Mouse (Mus musculus) neural tube, embryonic 14.5 days (tissue): ENCODE measurements around the gene Tenm4. TPM values are rescaled to one million over a fixed set of nuclear protein-coding genes. Genes with fewer than 3 reads are reported as not detected.
A peak's percentile ranks its signal among the peaks of the same experiment; 100 is the strongest.

Source experiments
- ATAC-seq: fragments of 200-750 bp; cut with Nextera tagmentation; 2 replicates; pipeline ENCODE4 v1.8.0; 2017; ENCODE audit warnings: low read depth, mild to moderate bottlenecking, moderate TSS enrichment, moderate library complexity
- H3K27ac ChIP-seq: fragments of 300-500 bp; sonication (generic); 2 replicates; pipeline ENCODE4 v1.5.1; 2014; ENCODE audit warnings: low read depth, mild to moderate bottlenecking, control low read depth, low read length, moderate library complexity, mixed read lengths
- H3K27me3 ChIP-seq: fragments of 300-500 bp; sonication (generic); 2 replicates; pipeline ENCODE4 v1.6.1; 2014; ENCODE audit warnings: low read length; ENCODE audit not compliant: control insufficient read depth, insufficient read depth
- H3K36me3 ChIP-seq: fragments of 300-500 bp; sonication (generic); 2 replicates; pipeline ENCODE4 v1.6.1; 2014; ENCODE audit warnings: low read length, mixed read lengths; ENCODE audit not compliant: control insufficient read depth, insufficient read depth
- H3K4me1 ChIP-seq: fragments of 300-500 bp; sonication (generic); 2 replicates; pipeline ENCODE4 v1.6.1; 2014; ENCODE audit warnings: low read length; ENCODE audit not compliant: control insufficient read depth, insufficient read depth
- H3K4me2 ChIP-seq: fragments of 300-500 bp; sonication (generic); 2 replicates; pipeline ENCODE4 v1.6.1; 2014; ENCODE audit warnings: mild to moderate bottlenecking, low read depth, low read length, control low read depth
- H3K4me3 ChIP-seq: fragments of 300-500 bp; sonication (generic); 2 replicates; pipeline ENCODE4 v1.5.1; 2014; ENCODE audit warnings: low read depth, low read length, control low read depth, mixed read lengths
- H3K9ac ChIP-seq: fragments of 300-500 bp; sonication (generic); replicated peaks from 2 replicates; pipeline ENCODE4 v1.6.1; 2014; ENCODE audit warnings: low read depth, mild to moderate bottlenecking, control low read depth, low read length, mixed read lengths
- H3K9me3 ChIP-seq: fragments of 300-500 bp; sonication (generic); 2 replicates; pipeline ENCODE4 v1.6.1; 2016; ENCODE audit warnings: low read length; ENCODE audit not compliant: control insufficient read depth
- WGBS: fragments of 180-500 bp; shearing (Covaris S2); extraction: QIAGEN DNeasy Blood & Tissue Kit; methylation state at CpG from one replicate; pipeline ENCODE4 v1.1.7; 2014; 5-methylcytosine and 5-hydroxymethylcytosine counted together
- polyA plus RNA-seq: library from polyadenylated mRNA; unstranded; fragments of >200 nt; fragmentation: Nextera tagmentation; extraction: Ambion mirVana; gene quantifications from 2 replicates; pipeline ENCODE4 v1.2.1, GENCODE M21; 2014

The Tenm4 gene
- polyA plus RNA-seq, 1 experiment from 2014 or later = 54.8 TPM

DNA sequence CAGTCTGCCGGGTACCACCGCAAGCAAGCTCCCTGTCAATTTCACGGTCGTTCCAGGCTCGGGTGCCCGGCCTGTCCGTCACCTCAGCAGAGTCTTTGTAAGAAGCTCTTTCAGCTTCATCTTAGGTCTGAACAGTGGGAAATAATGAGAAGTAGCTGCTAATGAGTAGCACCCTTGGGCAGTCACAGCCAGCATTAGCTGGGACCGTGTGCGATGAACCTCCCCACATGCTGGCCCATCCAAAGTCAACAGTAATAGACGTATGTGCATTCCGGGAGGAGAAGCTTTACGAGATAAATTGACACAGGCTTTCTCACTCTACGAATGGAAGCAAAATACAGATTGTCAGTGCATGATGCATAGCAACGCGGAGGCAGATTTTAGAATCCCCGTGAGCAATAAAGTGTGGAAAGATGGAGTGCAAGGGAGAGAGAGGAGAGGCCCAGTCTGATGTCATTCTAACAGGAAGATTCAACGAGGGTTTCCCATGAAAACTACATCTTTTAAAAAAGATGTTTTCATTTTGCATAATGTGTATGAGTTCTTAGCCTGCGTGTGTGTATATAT, 716.1 kb downstream of the Tenm4 start:
- Histone ChIP-seq H3K27me3 (no peaks in the 10 kb centered on the region), H3K4me2 (no peak overlapping the region), H3K27ac (0 out of 2 replicates have a peak overlapping the region, but pooled peaks have one; percentile 4), H3K9ac (no peak overlapping the region), H3K4me3 (no peak overlapping the region), H3K9me3 (no peaks in the 10 kb centered on the region), H3K36me3 (no peaks in the 10 kb centered on the region), H3K4me1 (peaks cover 22% of the 10 kb centered on the region; the same call in 1 of the 2 replicates)
- WGBS = 56% methylated on average over 18 of the region's 18 CpGs
- ATAC-seq = no peak

- H3K4me3 ChIP-seq = no peak overlapping the region
- 86% methylated on average over 18 of the region's 18 CpGs for WGBS
- H3K27me3 ChIP-seq = no peaks in the 10 kb centered on the region
- H3K27ac ChIP-seq = 0 out of 2 replicates have a peak overlapping the region, but pooled peaks have one; percentile 7
- H3K9me3 ChIP-seq = no peaks in the 10 kb centered on the region
- H3K4me2 ChIP-seq = no peak overlapping the region
- peaks cover 22% of the 10 kb centered on the region; the same call in 1 of the 2 replicates for H3K4me1 ChIP-seq
- no peak for ATAC-seq
- peaks cover 4% of the 10 kb centered on the region; the same call in 1 of the 2 replicates for H3K36me3 ChIP-seq
- H3K9ac ChIP-seq = no peak overlapping the region
Measured at GRCm38 (mm10) chr7:96889061-96890034, 718.3 kb downstream of the Tenm4 start.

GRCm38 (mm10) chr7:96890035-96890621, 719.1 kb downstream of the Tenm4 start:
- Histone ChIP-seq H3K9me3 (no peaks in the 10 kb centered on the region), H3K9ac (no peak overlapping the region), H3K36me3 (peaks cover 7% of the 10 kb centered on the region), H3K27ac (peak overlapping the region; percentile 69; the same call in 1 of the 2 replicates), H3K4me2 (no peak overlapping the region), H3K27me3 (no peaks in the 10 kb centered on the region), H3K4me1 (peaks cover 22% of the 10 kb centered on the region; the same call in 1 of the 2 replicates), H3K4me3 (no peak overlapping the region)
- 16% methylated on average over 7 of the region's 7 CpGs for WGBS
- ATAC-seq = no peak

GRCm38 (mm10) chr7:96890987-96891386, 719.9 kb downstream of the Tenm4 start:
- no peaks in the 10 kb centered on the region for H3K9me3 ChIP-seq
- peaks cover 22% of the 10 kb centered on the region; the same call in 1 of the 2 replicates for H3K4me1 ChIP-seq
- H3K36me3 ChIP-seq = peaks cover 13% of the 10 kb centered on the region
- no peak overlapping the region for H3K9ac ChIP-seq
- no peaks in the 10 kb centered on the region for H3K27me3 ChIP-seq
- 31% methylated on average over 10 of the region's 10 CpGs for WGBS
- no peak overlapping the region for H3K4me2 ChIP-seq
- no peak overlapping the region for H3K4me3 ChIP-seq
- peak; percentile 18; the same call in 1 of the 2 replicates for ATAC-seq
- peak overlapping the region; percentile 69; the same call in 1 of the 2 replicates for H3K27ac ChIP-seq

DNA sequence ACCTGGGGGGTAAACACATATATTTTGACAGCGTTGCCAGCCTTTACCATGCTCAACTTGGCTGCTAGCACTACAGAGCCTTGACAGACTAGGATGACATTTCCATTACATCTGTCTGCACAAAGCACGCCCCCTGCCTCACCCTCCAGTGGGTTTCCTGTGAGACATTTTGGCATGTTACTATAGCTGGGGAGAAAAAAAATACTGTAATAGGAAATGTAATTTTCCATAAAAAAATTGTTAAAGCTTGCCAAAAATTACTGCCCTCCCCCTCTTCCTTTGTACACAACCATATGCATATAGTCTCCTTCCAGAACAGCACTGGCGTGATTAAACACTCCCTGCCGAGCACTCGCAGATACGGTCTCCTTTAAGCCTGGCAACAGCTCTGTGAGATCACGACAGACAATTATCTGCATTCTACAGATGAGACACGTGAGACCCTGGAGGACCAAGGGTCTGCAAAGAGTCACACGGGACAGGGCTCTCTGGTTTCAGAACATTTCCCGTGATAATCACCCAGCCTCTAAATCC, 728.1 kb downstream of the Tenm4 start:
- peak overlapping the region; percentile 3; the same call in 1 of the 2 replicates for H3K27ac ChIP-seq

GRCm38 (mm10) chr7:96902183-96902582, 731.1 kb downstream of the Tenm4 start:
- H3K27me3 ChIP-seq = no peaks in the 10 kb centered on the region
- H3K27ac ChIP-seq = no peak overlapping the region
- H3K4me2 ChIP-seq = no peak overlapping the region
- H3K9me3 ChIP-seq = no peaks in the 10 kb centered on the region
- WGBS = 68% methylated on average over 5 of the region's 5 CpGs
- no peak overlapping the region for H3K9ac ChIP-seq
- no peaks in the 10 kb centered on the region for H3K36me3 ChIP-seq
- ATAC-seq = no peak
- H3K4me1 ChIP-seq = peaks cover 11% of the 10 kb centered on the region; the same call in 1 of the 2 replicates
- H3K4me3 ChIP-seq = no peak overlapping the region

More for the DNA sequence above, 728.1 kb downstream of the Tenm4 start:
- Histone ChIP-seq H3K36me3 (peaks cover 10% of the 10 kb centered on the region), H3K4me2 (no peak overlapping the region), H3K27me3 (no peaks in the 10 kb centered on the region), H3K9ac (no peak overlapping the region), H3K4me3 (no peak overlapping the region), H3K4me1 (peaks cover 8% of the 10 kb centered on the region; the same call in 1 of the 2 replicates), H3K9me3 (no peaks in the 10 kb centered on the region)
- 27% methylated on average over 10 of the region's 10 CpGs for WGBS
- peak; percentile 73 for ATAC-seq

DNA sequence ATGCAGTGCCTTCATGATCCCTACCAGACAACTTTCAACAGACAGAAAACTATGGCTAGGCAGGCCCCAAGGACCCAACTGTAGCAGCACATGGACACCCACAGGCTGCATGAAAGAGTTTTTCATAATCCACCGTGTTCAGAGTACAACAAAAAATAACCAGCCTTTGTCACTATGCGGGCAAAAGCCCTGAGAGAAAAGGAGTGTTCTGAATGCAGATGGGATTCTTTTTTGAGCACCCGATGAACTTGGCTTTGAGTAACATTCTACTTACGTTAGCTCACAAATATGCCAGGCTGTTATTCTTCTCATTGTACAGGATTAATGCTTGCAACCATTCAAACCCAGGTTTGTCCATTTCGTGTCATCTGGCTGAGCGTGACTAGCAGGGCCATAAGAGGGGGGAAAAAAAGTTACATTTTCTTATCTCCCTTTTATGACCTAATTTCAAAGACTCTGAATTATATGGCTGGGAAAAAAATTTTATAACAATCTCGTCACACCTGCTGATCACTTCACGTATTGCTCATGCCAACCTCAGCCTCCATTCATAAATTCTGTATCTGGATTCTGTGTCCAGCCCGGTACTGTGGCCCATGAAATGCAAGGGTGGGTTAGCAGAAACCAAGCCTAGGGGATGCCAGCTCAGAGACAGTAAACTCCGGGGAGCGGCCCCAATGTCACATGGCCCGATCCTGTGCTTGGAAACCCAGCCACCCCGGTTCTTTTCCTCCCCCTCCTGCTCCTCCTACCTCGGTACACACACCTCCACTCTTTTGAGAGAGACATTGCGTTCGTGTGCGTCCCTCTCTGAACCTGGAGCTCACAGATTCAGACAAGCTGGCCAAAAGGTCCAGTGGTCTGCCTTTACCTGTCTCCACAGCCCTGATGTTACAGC, 732.3 kb downstream of the Tenm4 start:
- no peaks in the 10 kb centered on the region for H3K9me3 ChIP-seq
- H3K4me3 ChIP-seq = no peak overlapping the region
- H3K27me3 ChIP-seq = no peaks in the 10 kb centered on the region
- no peak overlapping the region for H3K27ac ChIP-seq
- no peak for ATAC-seq
- peaks cover 18% of the 10 kb centered on the region; the same call in 1 of the 2 replicates for H3K4me1 ChIP-seq
- H3K36me3 ChIP-seq = no peaks in the 10 kb centered on the region
- WGBS = 63% methylated on average over 17 of the region's 17 CpGs
- no peak overlapping the region for H3K9ac ChIP-seq
- H3K4me2 ChIP-seq = no peak overlapping the region

GRCm38 (mm10) chr7:96904442-96904841, 733.4 kb downstream of the Tenm4 start:
- H3K36me3 ChIP-seq = no peaks in the 10 kb centered on the region
- WGBS = 23% methylated on average over 3 of the region's 3 CpGs
- H3K4me3 ChIP-seq = no peak overlapping the region
- H3K27me3 ChIP-seq = no peaks in the 10 kb centered on the region
- no peaks in the 10 kb centered on the region for H3K9me3 ChIP-seq
- ATAC-seq = no peak
- H3K4me2 ChIP-seq = no peak overlapping the region
- H3K9ac ChIP-seq = no peak overlapping the region
- no peak overlapping the region for H3K27ac ChIP-seq
- H3K4me1 ChIP-seq = peaks cover 10% of the 10 kb centered on the region; the same call in 1 of the 2 replicates
